In genomic region chr11:95777323-95778297, GRCm38 (mm10) we compare ENCODE assay signal across 8 mouse cellular contexts. TPM values are rescaled to one million over a fixed set of nuclear protein-coding genes. Genes with fewer than 3 reads are reported as not detected.
DNase-seq lines count a peak whose midpoint lies in the region; ATAC-seq and TF ChIP-seq lines count a peak whose summit lies in the region.

No protein-coding gene starts in this region.

- intact Hi-C loops in gastrocnemius, adult 2 months (cut with DNase I) = loop anchor here (2.0 kb wide), 1 partner anchor 47 kb away; the partner anchor contains the start of gene Phospho1

- no peaks in the 10 kb centered on the region for H3K9me3 ChIP-seq in intestine, postnatal 0 days (ENCODE audit: control insufficient read depth)
- no peaks in the 10 kb centered on the region for H3K9me3 ChIP-seq in forebrain, embryonic 12.5 days

- H3K27me3 ChIP-seq in intestine, postnatal 0 days (replicated peaks; ENCODE audit: control insufficient read depth, insufficient read depth, low read length) = no peaks in the 10 kb centered on the region
- no peaks in the 10 kb centered on the region for H3K27me3 ChIP-seq in myocyte (ENCODE audit: control insufficient read depth, insufficient read depth, insufficient read length)
- no peaks in the 10 kb centered on the region for H3K27me3 ChIP-seq in forebrain, embryonic 12.5 days

- H3K4me3 ChIP-seq in gastrocnemius, adult 2 months = peak overlapping the region; percentile 21; the same call in 1 of the 2 replicates
- no peak overlapping the region for H3K4me3 ChIP-seq in intestine, postnatal 0 days (ENCODE audit: low read depth, low read length)
- no peak overlapping the region for H3K4me3 ChIP-seq in myocyte
- H3K4me3 ChIP-seq in forebrain, embryonic 12.5 days (replicated peaks) = no peak overlapping the region

- no peak for TF ChIP-seq POLR2A in myocyte (IDR thresholded peaks at IDR 0.05; ENCODE audit: insufficient read length, low read depth)

- peak overlapping the region; percentile 89 for H3K27ac ChIP-seq in gastrocnemius, adult 2 months
- no peak overlapping the region for H3K27ac ChIP-seq in intestine, postnatal 0 days (ENCODE audit: low read depth, low read length)
- no peak overlapping the region for H3K27ac ChIP-seq in forebrain, embryonic 12.5 days

- no peak overlapping the region for H3K4me2 ChIP-seq in intestine, postnatal 0 days (replicated peaks; ENCODE audit: low read depth)
- peak overlapping the region; percentile 72 for H3K4me2 ChIP-seq in myocyte (ENCODE audit: low read depth)
- H3K4me2 ChIP-seq in forebrain, embryonic 12.5 days = no peak overlapping the region

- no peak overlapping the region for H3K9ac ChIP-seq in intestine, postnatal 0 days (ENCODE audit: low read depth, low read length)
- H3K9ac ChIP-seq in forebrain, embryonic 12.5 days = no peak overlapping the region

- H3K79me2 ChIP-seq in myocyte (ENCODE audit: control insufficient read depth, insufficient read depth) = no peaks in the 10 kb centered on the region

- ATAC-seq in intestine, postnatal 0 days = peak; percentile 52
- ATAC-seq in activated CD4-positive, CD25-positive, alpha-beta regulatory T cell, adult 4 months = no peak
- no peak for ATAC-seq in forebrain, embryonic 12.5 days (ENCODE audit: low FRiP score)

- 33% methylated on average over 17 of the region's 17 CpGs for WGBS in intestine, postnatal 0 days
- WGBS in forebrain, embryonic 12.5 days = 80% methylated on average over 17 of the region's 17 CpGs

- DNase-seq in 3134 (ENCODE audit: extremely low read depth, insufficient read length, low spot score) (peak; percentile 91), adipocyte (ENCODE audit: low spot score) (peak; percentile 97)
- peak; percentile 90 for DNase-seq in gastrocnemius, adult 2 months
- DNase-seq in left cerebral cortex, adult 18-20 months (ENCODE audit: low spot score in 2 of 2) = no peak

- no peak overlapping the region for H3ac ChIP-seq in myocyte (ENCODE audit: control insufficient read depth, insufficient read length)

- no peaks in the 10 kb centered on the region for H3K4me1 ChIP-seq in intestine, postnatal 0 days (replicated peaks; ENCODE audit: control insufficient read depth, insufficient read depth, low read length)
- no peaks in the 10 kb centered on the region for H3K4me1 ChIP-seq in forebrain, embryonic 12.5 days

- H3K36me3 ChIP-seq in intestine, postnatal 0 days (ENCODE audit: control insufficient read depth, insufficient read depth) = no peaks in the 10 kb centered on the region
- H3K36me3 ChIP-seq in myocyte (ENCODE audit: control insufficient read depth, insufficient read depth) = no peaks in the 10 kb centered on the region
- no peaks in the 10 kb centered on the region for H3K36me3 ChIP-seq in forebrain, embryonic 12.5 days (replicated peaks)

- no peak for TF ChIP-seq CTCF in gastrocnemius, adult 2 months (IDR thresholded peaks at IDR 0.05)
- no peak for TF ChIP-seq CTCF in intestine, postnatal 0 days (IDR thresholded peaks at IDR 0.05; ENCODE audit: low read depth)

TF ChIP-seq in myocyte, 11 proteins besides CTCF, POLR2A, EP300 and RAD21:
- peak in 1 of 3 experiments; percentile 17 for TF ChIP-seq MYOD1 (IDR thresholded peaks at IDR 0.05; ENCODE audit: control insufficient read depth in 1 of 3, insufficient read length in 2 of 3, low read depth in 2 of 3)
- peak; percentile 89 for TF ChIP-seq CEBPB (IDR thresholded peaks at IDR 0.05; ENCODE audit: insufficient read depth, poor library complexity, severe bottlenecking)
- TF ChIP-seq POLR2AphosphoS2 (IDR thresholded peaks at IDR 0.05; ENCODE audit: insufficient read length, low read depth) = no peak
- TF ChIP-seq USF1 (IDR thresholded peaks at IDR 0.05; ENCODE audit: low read depth) = peak; percentile 83
- TF ChIP-seq TCF3 (IDR thresholded peaks at IDR 0.05; ENCODE audit: insufficient read length, low read depth) = no peak

RNA-seq across cellular contexts. Expression of gene Phospho1, which starts 46.7 kb away (rescaled TPM):
- 100 to 1,000 TPM; 274 to 394 TPM for total RNA-seq in gastrocnemius, adult 2 months (2021)
- polyA plus RNA-seq in intestine, postnatal 0 days (2015; fragmentation: Nextera tagmentation; extraction: Ambion mirVana) = 2.6 and 2.9 TPM in 2 replicates
- 165 TPM for polyA plus RNA-seq in myocyte (2012; fragmentation: generic; extraction: Trizol)
- not detected for polyA plus RNA-seq in activated CD4-positive, CD25-positive, alpha-beta regulatory T cell, adult 4 months (2017; shearing (Covaris generic))
- 10 to 100 TPM; 65.2 to 87.4 TPM for total RNA-seq in left cerebral cortex, adult 18-20 months (2021)
- polyA plus RNA-seq in forebrain, embryonic 12.5 days (2016; fragmentation: Nextera tagmentation; extraction: Ambion mirVana) = not detected in 2 replicates

RNA-seq across cellular contexts. Expression of gene B130006D01Rik, which starts 54.2 kb away (rescaled TPM):
- total RNA-seq in gastrocnemius, adult 2 months (2021) = under 1 TPM; 0.28 to 0.45 TPM
- 0.26 and 0.41 TPM in 2 replicates for polyA plus RNA-seq in intestine, postnatal 0 days (2015; fragmentation: Nextera tagmentation; extraction: Ambion mirVana)
- polyA plus RNA-seq in myocyte (2012; fragmentation: generic; extraction: Trizol) = 0.02 TPM
- 1 to 10 TPM; 3.9 to 4.9 TPM for polyA plus RNA-seq in activated CD4-positive, CD25-positive, alpha-beta regulatory T cell, adult 4 months (2017; shearing (Covaris generic))
- total RNA-seq in left cerebral cortex, adult 18-20 months (2021) = 1 to 10 TPM; 1.2 to 1.3 TPM
- polyA plus RNA-seq in forebrain, embryonic 12.5 days (2016; fragmentation: Nextera tagmentation; extraction: Ambion mirVana) = 1.4 and 2.3 TPM in 2 replicates

RNA-seq across cellular contexts. Expression of gene Gngt2, which starts 59.4 kb away (rescaled TPM):
- 1 to 10 TPM; 2.6 to 7.6 TPM for total RNA-seq in gastrocnemius, adult 2 months (2021)
- polyA plus RNA-seq in intestine, postnatal 0 days (2015; fragmentation: Nextera tagmentation; extraction: Ambion mirVana) = 19.9 and 23.2 TPM in 2 replicates
- polyA plus RNA-seq in myocyte (2012; fragmentation: generic; extraction: Trizol) = 1.1 TPM
- 10 to 100 TPM; 47.5 to 58.4 TPM for polyA plus RNA-seq in activated CD4-positive, CD25-positive, alpha-beta regulatory T cell, adult 4 months (2017; shearing (Covaris generic))
- 1 to 10 TPM; 2.8 to 4.5 TPM for total RNA-seq in left cerebral cortex, adult 18-20 months (2021)
- 3.2 and 3.7 TPM in 2 replicates for polyA plus RNA-seq in forebrain, embryonic 12.5 days (2016; fragmentation: Nextera tagmentation; extraction: Ambion mirVana)

Comparison
In these comparisons a context has a peak if more than half of its experiments do, and no peak if none do; other contexts are left out.
1. DNase-seq: peak in 3134 (single experiment), adipocyte (single experiment) and gastrocnemius, adult 2 months (single experiment); none in left cerebral cortex, adult 18-20 months (0 of 2).
2. RNA of gene Phospho1, which starts 46.7 kb away (polyA plus RNA-seq): 165 TPM in myocyte (single experiment); 2.6 to 2.9 TPM in intestine, postnatal 0 days, not detected in forebrain, embryonic 12.5 days and not detected in activated CD4-positive, CD25-positive, alpha-beta regulatory T cell, adult 4 months; every median in the first group is over 10 times any median in the second.